Mouse (Mus musculus) stomach, postnatal 0 days (tissue): ENCODE results near the gene Lrig2.

Experiments
- CTCF ChIP-seq: IDR thresholded peaks from 2 replicates; pipeline ENCODE4 v1.5.1; 2016; ENCODE audit warnings: antibody characterized with exemption, low read depth, mild to moderate bottlenecking, moderate library complexity
- EP300 ChIP-seq: optimal IDR thresholded peaks from 2 replicates; pipeline ENCODE3; 2016; ENCODE audit warnings: antibody characterized with exemption

DNA sequence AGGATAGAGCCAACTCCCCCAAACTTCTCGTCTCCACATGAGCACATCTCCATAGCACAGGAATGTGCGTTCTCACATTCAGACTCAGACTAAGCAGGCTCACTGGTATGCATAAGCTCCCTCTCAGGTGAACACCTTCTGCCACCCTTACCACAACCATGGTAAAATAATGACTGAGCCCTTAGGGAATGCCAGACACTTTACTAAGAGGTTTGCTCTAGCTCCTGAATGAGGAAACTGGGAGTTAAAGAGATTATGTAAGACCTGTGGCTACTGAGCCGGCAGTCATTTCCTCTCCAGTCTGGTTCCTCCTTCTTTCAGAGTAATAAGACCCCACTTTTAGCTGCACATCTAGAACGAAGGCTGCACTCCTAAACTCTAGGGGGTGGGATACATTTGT is 108.1 kb downstream of the Lrig2 start:
- TF ChIP-seq CTCF, result no peak
- no peak for TF ChIP-seq EP300
